Mouse (Mus musculus) embryonic facial prominence, embryonic 14.5 days (tissue): ENCODE results near the gene Brsk2. TPM values are rescaled to one million over a fixed set of nuclear protein-coding genes. Genes with fewer than 3 reads are reported as not detected.

ENCODE experiments used
- ATAC-seq: fragments of 200-750 bp; cut with Nextera tagmentation; 2 replicates; pipeline ENCODE4 v1.8.0; 2017; ENCODE audit warnings: low read depth, moderate number of reproducible peaks, moderate TSS enrichment
- DNase-seq: peaks from one replicate; pipeline ENCODE4 v3.0.0-alpha.2; 2015; ENCODE audit warnings: low spot score
- H3K27ac ChIP-seq: fragments of 300-500 bp; sonication (generic); replicated peaks from 2 replicates; pipeline ENCODE4 v1.5.1; 2014; ENCODE audit warnings: low read depth, mild to moderate bottlenecking, low read length, moderate library complexity
- H3K27me3 ChIP-seq: fragments of 300-500 bp; sonication (generic); replicated peaks from 2 replicates; pipeline ENCODE4 v1.6.1; 2014; ENCODE audit warnings: low read length; ENCODE audit not compliant: control insufficient read depth, insufficient read depth
- H3K36me3 ChIP-seq: fragments of 300-500 bp; sonication (generic); 2 replicates; pipeline ENCODE4 v1.6.1; 2014; ENCODE audit warnings: low read length, mixed read lengths; ENCODE audit not compliant: control insufficient read depth, insufficient read depth
- H3K4me1 ChIP-seq: fragments of 300-500 bp; sonication (generic); 2 replicates; pipeline ENCODE4 v1.6.1; 2014; ENCODE audit warnings: antibody characterized with exemption, low read length; ENCODE audit not compliant: control insufficient read depth, insufficient read depth
- H3K4me2 ChIP-seq: fragments of 300-500 bp; sonication (generic); 2 replicates; pipeline ENCODE4 v1.6.1; 2014; ENCODE audit warnings: low read depth, mild to moderate bottlenecking, low read length, moderate library complexity, mixed read lengths
- H3K4me3 ChIP-seq: fragments of 300-500 bp; sonication (generic); 2 replicates; pipeline ENCODE4 v1.5.1; 2014; ENCODE audit warnings: low read depth, mild to moderate bottlenecking, low read length
- H3K9ac ChIP-seq: fragments of 300-500 bp; sonication (generic); 2 replicates; pipeline ENCODE4 v1.6.1; 2014; ENCODE audit warnings: low read depth, mild to moderate bottlenecking, low read length, moderate library complexity, mixed read lengths
- H3K9me3 ChIP-seq: fragments of 300-500 bp; sonication (generic); 2 replicates; pipeline ENCODE4 v1.6.1; 2016; ENCODE audit warnings: low read length; ENCODE audit not compliant: control insufficient read depth
- WGBS: fragments of 180-500 bp; shearing (Covaris S2); extraction: QIAGEN DNeasy Blood & Tissue Kit; methylation state at CpG from one replicate; pipeline ENCODE4 v1.1.7; 2014; 5-methylcytosine and 5-hydroxymethylcytosine counted together
- polyA plus RNA-seq: library from polyadenylated mRNA; unstranded; fragments of >200 nt; fragmentation: Nextera tagmentation; extraction: Ambion mirVana; gene quantifications from 2 replicates; pipeline ENCODE4 v1.2.1, GENCODE M21; 2014

Gene Brsk2
- polyA plus RNA-seq, 1 experiment from 2014 or later = 1.3 TPM

DNA sequence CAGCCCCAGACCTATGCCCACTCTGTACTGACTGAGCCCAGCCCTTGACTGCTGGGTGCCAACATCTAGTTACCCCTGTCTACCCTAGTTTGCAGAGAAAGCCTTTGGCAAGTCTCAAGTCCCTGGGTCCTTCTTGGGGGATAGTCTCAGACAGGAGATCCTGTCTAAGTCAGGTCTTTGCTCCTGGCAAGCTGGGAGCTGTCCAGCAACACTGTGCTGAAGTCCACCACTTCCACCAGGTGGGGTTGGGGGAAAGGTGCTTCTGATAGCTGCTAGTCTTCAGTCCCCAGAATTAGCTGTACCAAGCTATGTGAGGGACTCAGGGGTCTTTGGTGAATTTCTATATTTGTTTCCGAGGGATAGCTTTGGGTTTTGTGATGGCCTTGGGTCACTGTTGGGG, 9.6 kb downstream of the Brsk2 start:
- WGBS = 100% methylated on average over 1 of the region's 1 CpGs
- H3K27ac ChIP-seq = no peak overlapping the region
- no peak for ATAC-seq
- H3K4me3 ChIP-seq = no peak overlapping the region
- DNase-seq = peak; percentile 26
- H3K4me1 ChIP-seq = no peaks in the 10 kb centered on the region
- H3K27me3 ChIP-seq = no peaks in the 10 kb centered on the region
- H3K9me3 ChIP-seq = no peaks in the 10 kb centered on the region
- H3K4me2 ChIP-seq = no peak overlapping the region
- H3K9ac ChIP-seq = no peak overlapping the region
- H3K36me3 ChIP-seq = no peaks in the 10 kb centered on the region

DNA sequence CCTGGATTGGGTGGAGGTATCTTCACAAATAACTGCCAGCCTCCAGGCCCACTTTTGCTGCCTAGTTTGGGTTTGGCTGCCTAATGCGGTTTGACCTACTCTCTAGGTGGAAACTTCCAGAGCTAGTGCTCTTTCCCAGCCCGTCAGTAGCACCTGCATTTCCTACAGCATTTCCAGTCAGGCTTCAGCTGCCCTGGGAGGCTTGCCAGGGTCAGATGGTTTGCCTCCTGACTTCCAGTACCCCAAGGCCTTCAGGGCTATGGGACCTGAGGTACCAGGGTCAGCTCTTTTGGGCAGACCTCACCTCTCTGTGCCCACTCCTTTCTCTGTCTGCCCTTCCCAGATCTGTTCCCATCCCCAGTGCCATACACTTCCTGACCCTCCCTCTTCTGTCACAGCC, 11.4 kb downstream of the Brsk2 start:
- H3K36me3 ChIP-seq = no peaks in the 10 kb centered on the region
- H3K4me3 ChIP-seq = no peak overlapping the region
- no peaks in the 10 kb centered on the region for H3K4me1 ChIP-seq
- no peak overlapping the region for H3K27ac ChIP-seq
- WGBS = 80% methylated on average over 2 of the region's 2 CpGs
- no peak overlapping the region for H3K9ac ChIP-seq
- H3K27me3 ChIP-seq = no peaks in the 10 kb centered on the region
- no peaks in the 10 kb centered on the region for H3K9me3 ChIP-seq
- ATAC-seq (no peak), DNase-seq (no peak)
- H3K4me2 ChIP-seq = no peak overlapping the region

DNA sequence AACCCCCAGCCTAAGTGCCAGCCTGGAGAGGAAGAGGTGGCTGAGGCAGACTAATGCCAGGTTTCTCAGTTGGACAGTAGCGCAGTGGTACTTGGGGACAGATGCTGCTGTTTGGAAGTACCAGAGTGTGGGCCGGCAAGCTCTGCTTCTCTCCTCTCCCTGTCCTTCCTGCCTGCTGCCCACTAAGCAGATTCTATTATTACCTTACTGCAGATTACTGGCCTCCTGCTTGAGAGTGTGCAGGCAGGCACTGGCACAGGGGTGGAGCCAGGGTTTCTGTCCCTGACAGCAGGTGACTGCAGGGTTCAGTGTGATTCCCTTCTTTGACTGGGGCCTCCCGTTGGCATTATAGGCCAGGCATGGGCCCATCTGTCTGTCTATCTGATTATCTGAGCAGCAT, 11.9 kb downstream of the Brsk2 start:
- Histone ChIP-seq H3K27me3 (no peaks in the 10 kb centered on the region), H3K4me2 (no peak overlapping the region), H3K4me1 (no peaks in the 10 kb centered on the region), H3K27ac (no peak overlapping the region), H3K36me3 (no peaks in the 10 kb centered on the region), H3K9ac (no peak overlapping the region), H3K9me3 (no peaks in the 10 kb centered on the region), H3K4me3 (no peak overlapping the region)
- no peak for ATAC-seq
- no peak for DNase-seq
- WGBS = 87% methylated on average over 3 of the region's 3 CpGs

DNA sequence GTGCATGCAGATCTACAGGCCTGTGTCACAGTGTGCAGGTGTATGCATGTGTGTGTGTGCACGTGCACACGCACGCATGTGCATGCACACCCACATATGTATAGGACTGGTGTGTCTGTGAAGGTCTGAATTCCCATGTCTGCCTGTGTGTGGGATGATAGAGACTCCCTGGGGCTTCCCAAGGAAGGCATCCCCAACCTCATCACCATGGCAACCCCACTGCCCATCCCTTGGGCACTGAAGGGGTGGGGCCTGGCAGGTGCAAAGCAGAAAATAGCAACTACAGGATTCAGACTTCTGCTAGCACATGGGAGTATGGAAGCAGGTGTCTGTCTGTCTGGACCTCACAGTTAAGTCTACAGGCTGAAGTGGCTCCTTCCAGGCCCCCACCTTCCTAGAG, 13.0 kb downstream of the Brsk2 start:
- DNase-seq = no peak
- Histone ChIP-seq H3K4me3 (no peak overlapping the region), H3K4me2 (no peak overlapping the region), H3K27me3 (no peaks in the 10 kb centered on the region), H3K4me1 (no peaks in the 10 kb centered on the region), H3K27ac (no peak overlapping the region), H3K9ac (no peak overlapping the region), H3K36me3 (no peaks in the 10 kb centered on the region), H3K9me3 (no peaks in the 10 kb centered on the region)
- WGBS = 90% methylated on average over 3 of the region's 3 CpGs
- ATAC-seq = peak; percentile 58; the same call in 1 of the 2 replicates

DNA sequence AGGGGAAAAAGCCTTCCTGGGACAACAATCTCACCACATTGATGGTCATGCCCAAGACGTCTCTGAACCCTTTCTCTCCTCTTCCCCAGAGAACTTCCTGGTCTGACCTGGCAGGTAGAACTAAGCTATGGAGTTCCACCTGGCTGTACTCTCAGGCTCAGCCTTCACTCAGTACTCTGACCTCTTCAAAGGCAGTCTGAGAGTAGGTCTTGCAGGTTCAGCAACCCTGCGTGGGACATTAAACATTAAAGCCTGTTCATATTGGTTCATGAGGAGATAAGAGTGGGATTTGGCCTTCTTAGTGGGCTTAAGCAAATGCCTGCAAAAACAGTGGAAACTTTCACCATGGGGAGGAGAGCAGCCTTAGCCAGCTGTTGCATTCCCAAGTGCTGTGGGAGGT, 16.7 kb downstream of the Brsk2 start:
- H3K4me1 ChIP-seq = no peaks in the 10 kb centered on the region
- no peak overlapping the region for H3K4me2 ChIP-seq
- H3K9me3 ChIP-seq = no peaks in the 10 kb centered on the region
- no peak overlapping the region for H3K9ac ChIP-seq
- no peak for ATAC-seq
- no peak overlapping the region for H3K27ac ChIP-seq
- DNase-seq = no peak
- WGBS = 69% methylated on average over 2 of the region's 2 CpGs
- H3K4me3 ChIP-seq = no peak overlapping the region
- no peaks in the 10 kb centered on the region for H3K36me3 ChIP-seq
- H3K27me3 ChIP-seq = no peaks in the 10 kb centered on the region

DNA sequence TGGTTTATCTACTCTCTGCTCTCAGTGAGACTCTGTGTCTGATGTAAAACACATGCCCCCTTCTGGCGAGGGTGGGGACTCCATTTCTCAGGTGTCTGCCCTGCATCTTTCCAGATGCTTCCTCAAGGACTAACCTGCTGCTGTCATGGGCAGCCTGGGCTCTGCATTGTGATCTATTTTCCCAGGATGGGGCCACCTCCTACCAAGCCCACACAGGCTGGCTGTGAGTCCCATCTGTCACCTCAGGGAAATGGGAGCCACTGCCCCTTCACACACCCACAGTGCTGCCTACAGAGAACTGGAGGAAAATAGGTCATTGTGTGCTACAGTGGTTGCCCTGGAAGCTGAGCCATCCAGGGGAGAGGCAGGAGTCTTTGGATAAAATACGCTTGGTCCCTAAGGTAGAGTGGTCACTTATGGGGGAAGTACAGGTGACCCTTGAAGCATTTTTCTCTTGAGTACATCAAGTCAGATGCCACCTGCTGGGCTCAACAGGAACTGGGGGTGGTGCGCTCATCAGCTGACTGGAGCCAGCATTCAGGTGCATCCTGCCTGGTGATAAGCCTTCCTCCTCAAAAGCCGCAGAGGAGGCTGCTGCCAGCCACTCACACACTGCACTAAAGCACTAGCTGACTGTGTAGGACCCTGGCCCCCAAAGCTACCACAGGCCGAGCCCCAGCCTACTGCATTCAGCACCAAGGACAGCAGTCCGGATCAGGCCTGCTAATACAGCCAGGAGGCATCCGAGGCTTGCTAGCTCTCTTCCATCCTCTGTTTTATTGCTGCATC, 23.5 kb downstream of the Brsk2 start:
- 26% methylated on average over 7 of the region's 7 CpGs for WGBS
- ATAC-seq = 0 out of 2 replicates have a peak, but pooled peaks have one; percentile 26

DNA sequence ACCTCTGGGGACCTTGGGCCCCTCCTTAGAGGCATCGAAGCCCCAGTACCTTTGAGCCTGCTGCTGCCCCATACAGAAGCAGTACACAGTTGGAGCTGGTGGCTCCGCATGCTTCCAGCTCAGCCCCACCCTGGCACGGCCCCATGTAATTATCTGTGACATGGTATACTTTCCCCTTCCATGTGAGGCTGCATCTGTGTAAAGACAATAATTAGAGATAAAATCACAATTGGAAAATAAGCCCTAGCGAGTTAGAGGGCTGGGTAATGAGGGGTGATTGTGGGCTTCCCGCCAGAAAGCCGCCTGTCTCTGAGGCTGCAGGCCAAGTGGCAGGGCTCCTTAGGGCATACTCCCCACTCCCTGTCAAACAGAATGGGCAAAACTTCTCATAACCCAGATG, 28.5 kb downstream of the Brsk2 start:
- ATAC-seq (peak; percentile 37), DNase-seq (peak; percentile 21)
- H3K9ac ChIP-seq = no peak overlapping the region
- no peak overlapping the region for H3K27ac ChIP-seq
- H3K27me3 ChIP-seq = no peaks in the 10 kb centered on the region
- no peak overlapping the region for H3K4me2 ChIP-seq
- no peaks in the 10 kb centered on the region for H3K36me3 ChIP-seq
- no peak overlapping the region for H3K4me3 ChIP-seq
- WGBS = 66% methylated on average over 6 of the region's 6 CpGs
- no peaks in the 10 kb centered on the region for H3K9me3 ChIP-seq
- no peaks in the 10 kb centered on the region for H3K4me1 ChIP-seq

More for the DNA sequence above, 23.5 kb downstream of the Brsk2 start:
- Histone ChIP-seq H3K4me1 (no peaks in the 10 kb centered on the region), H3K36me3 (no peaks in the 10 kb centered on the region), H3K9me3 (no peaks in the 10 kb centered on the region), H3K4me2 (no peak overlapping the region), H3K27me3 (no peaks in the 10 kb centered on the region), H3K9ac (no peak overlapping the region), H3K27ac (no peak overlapping the region), H3K4me3 (no peak overlapping the region)
- DNase-seq = peak; percentile 62

DNA sequence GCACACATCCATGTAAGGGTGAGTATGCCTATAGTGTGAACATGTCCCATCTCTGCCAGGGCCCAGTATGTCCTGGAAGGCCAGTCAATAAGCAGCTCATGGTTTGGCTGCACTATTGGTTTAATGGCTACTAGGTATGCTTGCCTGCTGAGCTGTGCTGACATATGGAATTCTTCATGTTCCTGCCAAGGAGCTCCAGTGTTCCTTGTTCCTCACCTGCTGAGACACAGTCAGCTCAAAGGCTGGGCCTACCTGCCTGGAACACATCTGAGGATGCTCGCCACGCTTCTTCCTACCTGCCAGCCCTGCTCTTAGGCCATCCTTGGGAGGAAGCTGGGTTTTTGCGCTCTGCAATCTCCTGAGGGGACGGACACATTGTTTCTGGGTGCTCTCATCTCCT, 29.7 kb downstream of the Brsk2 start:
- Histone ChIP-seq H3K4me3 (no peak overlapping the region), H3K4me1 (no peaks in the 10 kb centered on the region), H3K4me2 (no peak overlapping the region), H3K9me3 (no peaks in the 10 kb centered on the region), H3K9ac (no peak overlapping the region), H3K27me3 (no peaks in the 10 kb centered on the region), H3K36me3 (no peaks in the 10 kb centered on the region), H3K27ac (no peak overlapping the region)
- WGBS = 89% methylated on average over 4 of the region's 4 CpGs
- ATAC-seq (no peak), DNase-seq (no peak)

DNA sequence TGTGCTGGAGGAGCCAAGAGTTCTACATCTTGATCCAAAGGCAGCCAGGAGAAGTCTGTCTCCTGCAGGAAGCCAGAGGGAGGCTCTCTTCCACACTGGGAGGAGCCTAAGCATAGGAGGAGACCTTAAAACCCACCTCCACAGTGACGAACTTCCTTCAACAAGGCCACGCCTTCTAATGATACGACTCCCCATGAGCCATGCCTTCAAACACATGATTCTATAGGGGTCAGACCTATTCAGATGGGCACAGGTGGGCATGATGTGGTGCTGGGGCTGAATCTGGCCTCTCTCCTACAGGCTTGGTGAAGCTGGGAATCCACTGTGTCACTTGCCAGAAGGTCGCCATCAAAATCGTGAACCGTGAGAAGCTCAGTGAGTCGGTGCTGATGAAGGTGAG, 31.7 kb downstream of the Brsk2 start:
- ATAC-seq (no peak), DNase-seq (no peak)
- Histone ChIP-seq H3K4me1 (no peaks in the 10 kb centered on the region), H3K4me3 (no peak overlapping the region), H3K9ac (no peak overlapping the region), H3K9me3 (no peaks in the 10 kb centered on the region), H3K27me3 (no peaks in the 10 kb centered on the region), H3K36me3 (no peaks in the 10 kb centered on the region), H3K4me2 (no peak overlapping the region), H3K27ac (no peak overlapping the region)
- WGBS = 88% methylated on average over 7 of the region's 7 CpGs
